Mouse (Mus musculus): ENCODE results near the gene Odf3l2.

DNA sequence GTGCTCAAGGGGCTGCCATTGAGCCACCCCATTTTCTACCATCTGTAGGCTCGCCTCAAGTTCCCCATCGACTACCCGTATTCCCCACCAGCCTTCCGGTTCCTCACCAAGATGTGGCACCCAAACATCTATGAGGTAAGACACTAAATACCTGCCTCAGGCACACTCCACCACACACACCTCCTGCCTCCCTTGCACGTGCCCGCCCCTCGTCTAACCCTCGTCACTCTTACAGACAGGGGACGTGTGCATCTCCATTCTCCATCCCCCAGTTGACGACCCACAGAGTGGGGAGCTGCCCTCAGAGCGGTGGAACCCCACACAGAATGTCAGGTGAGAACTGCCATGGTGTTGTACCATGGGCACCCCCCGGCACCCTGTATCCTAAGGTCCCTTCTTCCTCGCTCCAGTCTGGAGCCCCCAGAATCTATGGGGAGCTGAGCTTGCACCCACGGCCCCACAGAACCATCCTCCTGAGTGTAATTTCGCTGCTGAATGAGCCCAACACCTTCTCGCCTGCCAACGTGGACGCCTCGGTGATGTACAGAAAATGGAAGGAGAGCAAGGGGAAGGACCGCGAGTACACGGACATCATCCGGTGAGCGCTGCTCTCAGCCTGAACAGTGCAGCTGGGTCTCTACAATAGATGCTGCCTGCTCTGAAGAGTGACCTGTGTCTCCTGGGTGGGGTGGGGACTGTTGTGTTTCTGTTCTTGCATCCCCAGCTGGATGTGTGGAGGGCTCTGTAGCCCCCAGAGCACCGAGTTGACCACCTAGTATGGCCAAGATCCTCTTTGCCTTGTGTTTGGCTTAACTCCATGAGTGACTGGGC lies 39.4 kb upstream of the Odf3l2 start:
- TF ChIP-seq CTCF (IDR thresholded peaks at IDR 0.05) (no peak), EP300 (IDR thresholded peaks at IDR 0.05) (no peak)

All from lung, postnatal 0 days (tissue).